Mouse (Mus musculus): ENCODE results near the gene Rpl7l1. TPM values are rescaled to one million over a fixed set of nuclear protein-coding genes. Genes with fewer than 3 reads are reported as not detected.
"Not testable (repeated sequence)": the region's sequence is repeated elsewhere in the genome, so short reads cannot be mapped to it uniquely, and the experiment has no call there.

The Rpl7l1 gene
- polyA plus RNA-seq, 1 experiment from 2014 or later: 114 TPM

DNA sequence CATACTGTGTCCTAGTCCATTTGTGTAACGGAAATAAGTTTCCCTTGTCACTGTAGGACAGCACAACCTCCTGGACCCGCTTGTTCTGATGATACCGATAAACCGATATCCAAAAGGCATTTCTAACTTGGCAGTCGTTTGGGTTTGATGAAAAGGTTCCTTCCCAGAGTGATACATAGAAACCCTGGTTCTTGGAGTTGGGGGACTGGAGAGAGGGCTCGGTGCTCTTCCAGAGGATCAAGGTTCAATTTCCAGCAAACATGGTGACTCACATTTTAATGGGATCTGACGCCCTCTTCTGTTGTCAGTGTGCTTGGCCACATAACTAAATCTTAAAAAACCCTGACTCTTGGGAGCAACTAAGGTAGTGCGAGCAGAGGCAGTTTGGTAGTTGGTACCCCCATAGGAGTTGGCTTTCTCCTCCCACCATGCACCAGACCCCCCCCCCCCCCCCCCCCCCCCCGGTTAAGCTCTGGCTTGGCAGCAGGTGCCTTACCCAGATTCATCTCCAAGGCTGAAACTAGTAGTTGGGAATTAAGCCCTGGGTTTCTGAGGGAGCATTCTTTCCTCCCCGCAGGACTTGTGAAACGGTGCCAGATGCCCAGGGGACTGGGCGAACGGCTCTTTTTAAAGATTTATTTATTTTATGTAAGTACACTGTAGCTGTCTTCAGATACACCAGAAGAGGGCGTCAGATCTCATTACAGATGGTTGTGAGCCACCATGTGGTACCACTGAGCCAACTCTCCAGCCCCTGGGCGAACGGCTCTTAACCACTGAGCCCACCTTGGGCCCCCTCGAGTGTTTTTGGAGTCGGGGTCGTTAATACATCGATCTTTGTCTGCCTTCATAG, 9.0 kb downstream of the Rpl7l1 start:
- Histone ChIP-seq H3K9me3 (no peaks in the 10 kb centered on the region), H3K27ac (replicated peaks) (peak overlapping the region; percentile 90), H3K4me3 (peak overlapping the region; percentile 91), H3K4me2 (replicated peaks) (peak overlapping the region; percentile 92), H3K9ac (replicated peaks) (peak overlapping the region; percentile 79), H3K27me3 (no peaks in the 10 kb centered on the region), H3K4me1 (peaks cover 21% of the 10 kb centered on the region), H3K36me3 (peaks cover 40% of the 10 kb centered on the region)
- WGBS: 4% methylated on average over 19 of the region's 20 CpGs
- no peak for ATAC-seq (replicated peaks)

DNA sequence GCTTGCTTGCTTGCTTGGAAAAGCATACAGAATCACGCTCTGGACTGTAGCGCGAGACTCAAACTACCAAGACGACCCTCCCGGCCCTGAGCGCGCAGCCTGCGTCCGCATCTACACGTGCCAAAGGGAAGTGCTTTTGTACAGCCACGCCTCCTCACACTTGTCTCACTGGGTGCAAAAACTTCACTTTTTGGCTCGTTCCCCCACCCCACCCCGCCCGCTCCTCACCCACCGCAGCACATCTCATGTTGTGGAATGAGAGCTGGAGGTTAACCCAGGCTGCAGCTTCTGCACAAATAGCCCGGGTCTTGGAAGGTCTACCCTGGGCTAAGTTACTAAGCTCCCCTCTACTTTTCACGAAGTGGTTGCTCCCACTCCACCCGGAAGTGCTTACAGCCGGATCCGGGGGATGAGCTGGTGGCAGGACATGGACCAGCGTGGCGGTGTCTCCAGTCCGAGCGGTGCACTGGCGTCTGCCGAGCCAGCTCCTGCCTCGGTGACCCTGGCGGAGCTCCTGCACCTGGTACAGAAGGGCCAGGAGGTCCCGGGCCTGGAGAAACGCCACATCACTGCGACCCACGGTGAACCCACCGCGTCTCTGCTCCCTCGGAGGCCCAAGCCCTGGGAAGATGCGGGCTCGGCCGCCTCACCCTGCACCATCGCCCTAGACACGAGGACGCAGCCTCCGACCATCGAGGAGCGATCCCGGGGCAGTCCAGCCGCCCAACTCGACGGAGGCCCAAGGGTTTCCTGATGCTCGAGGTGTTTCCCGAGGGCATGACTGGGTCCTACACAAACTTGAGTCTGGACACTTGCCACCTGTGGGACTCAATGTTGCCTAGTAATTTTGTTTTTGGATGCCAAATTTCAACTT, 9.8 kb downstream of the Rpl7l1 start, which contains the start of gene 2310039H08Rik:
2310039H08Rik (plus strand) TSS at position 232 of the 874 bp plus-strand sequence.
- under 1% methylated on average over 50 of the region's 50 CpGs for WGBS
- Histone ChIP-seq H3K4me2 (replicated peaks) (peak within 1 kb of the TSS; percentile 92), H3K9me3 (no peaks in the 10 kb centered on the region), H3K9ac (replicated peaks) (peak within 1 kb of the TSS; percentile 79), H3K36me3 (peaks cover 31% of the 10 kb centered on the region), H3K27ac (replicated peaks) (peak within 1 kb of the TSS; percentile 90), H3K4me3 (peak within 1 kb of the TSS; percentile 91), H3K4me1 (peaks cover 21% of the 10 kb centered on the region), H3K27me3 (no peaks in the 10 kb centered on the region)
- peak; percentile 93 for ATAC-seq (replicated peaks)

DNA sequence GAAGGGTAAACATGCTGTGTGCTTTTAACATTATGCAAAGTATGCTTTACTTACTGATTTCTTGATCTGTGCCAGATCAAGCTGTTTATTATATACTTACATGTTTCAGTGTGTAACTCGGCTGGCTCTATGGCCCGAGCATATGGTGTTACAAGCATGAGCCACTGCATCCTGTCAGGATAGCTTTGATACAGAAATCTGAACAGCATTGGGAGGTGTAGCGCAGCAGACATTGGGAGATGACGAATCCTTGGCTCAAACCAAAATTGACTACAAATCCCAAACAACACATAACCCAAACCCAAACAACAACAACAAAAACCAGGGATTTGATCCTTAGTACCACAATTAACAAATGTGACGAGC, 10.5 kb downstream of the Rpl7l1 start:
- H3K36me3 ChIP-seq: peaks cover 25% of the 10 kb centered on the region
- WGBS: 6% methylated on average over 5 of the region's 5 CpGs
- peak; percentile 58 for ATAC-seq (replicated peaks)
- H3K9ac ChIP-seq (replicated peaks): peak overlapping the region; percentile 79
- no peaks in the 10 kb centered on the region for H3K9me3 ChIP-seq
- peak overlapping the region; percentile 90 for H3K27ac ChIP-seq (replicated peaks)
- H3K27me3 ChIP-seq: no peaks in the 10 kb centered on the region
- peak overlapping the region; percentile 92 for H3K4me2 ChIP-seq (replicated peaks)
- H3K4me3 ChIP-seq: peak overlapping the region; percentile 91
- H3K4me1 ChIP-seq: peaks cover 21% of the 10 kb centered on the region

DNA sequence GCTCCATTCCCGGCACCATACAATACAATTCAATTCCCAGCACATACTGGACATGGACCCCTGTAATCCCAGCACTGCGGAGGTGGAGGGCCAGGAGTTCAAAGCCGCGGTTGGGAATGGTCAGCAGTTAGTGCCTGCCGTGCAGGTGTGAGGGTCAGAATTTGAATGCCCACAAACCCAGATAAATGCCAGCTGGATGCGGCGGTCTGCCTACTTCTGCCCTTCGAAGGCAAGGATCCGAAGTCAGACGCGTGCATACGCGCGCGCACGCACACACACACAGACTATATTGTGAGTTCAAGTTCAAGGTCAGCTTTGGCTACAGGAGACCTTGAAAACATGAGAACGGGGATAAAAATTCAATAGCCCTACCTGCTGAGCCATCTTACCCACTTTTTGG, 10.9 kb downstream of the Rpl7l1 start:
- peak overlapping the region; percentile 79 for H3K9ac ChIP-seq (replicated peaks)
- H3K27ac ChIP-seq (replicated peaks): peak overlapping the region; percentile 90
- H3K27me3 ChIP-seq: no peaks in the 10 kb centered on the region
- H3K4me3 ChIP-seq: peak overlapping the region; percentile 91
- peaks cover 21% of the 10 kb centered on the region for H3K4me1 ChIP-seq
- ATAC-seq (replicated peaks): no peak
- H3K9me3 ChIP-seq: no peaks in the 10 kb centered on the region
- 64% methylated on average over 17 of the region's 17 CpGs for WGBS
- peak overlapping the region; percentile 92 for H3K4me2 ChIP-seq (replicated peaks)
- H3K36me3 ChIP-seq: peaks cover 21% of the 10 kb centered on the region

DNA sequence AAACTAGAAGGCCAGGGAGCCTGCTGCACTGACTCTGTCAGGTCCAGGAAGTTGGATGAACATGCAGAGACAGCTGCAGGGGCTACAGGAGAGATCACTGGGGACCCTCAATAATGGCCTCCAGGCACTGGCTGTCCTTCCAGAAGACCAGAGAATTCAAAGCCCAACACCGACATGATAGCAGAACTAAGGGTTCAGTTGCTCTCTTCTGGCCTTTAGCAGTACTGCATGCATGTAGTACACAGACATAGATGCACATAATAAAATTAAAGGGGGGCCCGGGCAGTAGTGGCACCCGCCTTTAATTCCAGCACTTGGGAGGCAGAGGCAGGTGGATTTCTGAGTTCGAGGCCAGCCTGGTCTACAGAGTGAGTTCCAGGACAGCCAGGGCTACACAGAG, 11.4 kb downstream of the Rpl7l1 start:
- H3K9ac ChIP-seq (replicated peaks): no peak overlapping the region
- H3K4me3 ChIP-seq: no peak overlapping the region
- WGBS: 93% methylated on average over 4 of the region's 4 CpGs
- no peaks in the 10 kb centered on the region for H3K9me3 ChIP-seq
- no peaks in the 10 kb centered on the region for H3K27me3 ChIP-seq
- peaks cover 15% of the 10 kb centered on the region for H3K36me3 ChIP-seq
- no peak overlapping the region for H3K27ac ChIP-seq (replicated peaks)
- H3K4me2 ChIP-seq (replicated peaks): no peak overlapping the region
- H3K4me1 ChIP-seq: peaks cover 21% of the 10 kb centered on the region
- ATAC-seq (replicated peaks): no peak

DNA sequence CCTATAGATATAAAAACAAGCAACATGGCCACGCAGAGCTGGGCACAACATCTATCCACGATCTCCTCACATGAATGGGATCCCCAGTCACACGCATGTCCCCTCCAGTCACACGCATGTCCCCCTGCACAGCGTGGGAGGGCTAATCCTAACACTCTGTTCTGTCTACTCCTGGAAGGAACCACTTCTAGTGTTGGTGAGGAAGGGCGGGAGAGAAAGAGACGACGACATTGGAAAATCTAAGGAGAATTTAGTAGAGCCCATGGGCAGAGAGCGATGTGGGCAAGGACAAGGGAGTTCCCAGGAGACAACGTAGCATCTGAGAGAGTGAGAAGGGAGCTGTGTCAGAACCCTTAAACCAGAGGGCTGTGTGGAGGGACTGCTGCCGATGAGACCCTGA, 11.9 kb downstream of the Rpl7l1 start:
- no peak for ATAC-seq (replicated peaks)
- H3K27ac ChIP-seq (replicated peaks): no peak overlapping the region
- peaks cover 10% of the 10 kb centered on the region for H3K36me3 ChIP-seq
- H3K4me2 ChIP-seq (replicated peaks): no peak overlapping the region
- no peak overlapping the region for H3K4me3 ChIP-seq
- H3K9me3 ChIP-seq: no peaks in the 10 kb centered on the region
- WGBS: 89% methylated on average over 11 of the region's 11 CpGs
- H3K27me3 ChIP-seq: no peaks in the 10 kb centered on the region
- H3K9ac ChIP-seq (replicated peaks): no peak overlapping the region
- peaks cover 21% of the 10 kb centered on the region for H3K4me1 ChIP-seq

DNA sequence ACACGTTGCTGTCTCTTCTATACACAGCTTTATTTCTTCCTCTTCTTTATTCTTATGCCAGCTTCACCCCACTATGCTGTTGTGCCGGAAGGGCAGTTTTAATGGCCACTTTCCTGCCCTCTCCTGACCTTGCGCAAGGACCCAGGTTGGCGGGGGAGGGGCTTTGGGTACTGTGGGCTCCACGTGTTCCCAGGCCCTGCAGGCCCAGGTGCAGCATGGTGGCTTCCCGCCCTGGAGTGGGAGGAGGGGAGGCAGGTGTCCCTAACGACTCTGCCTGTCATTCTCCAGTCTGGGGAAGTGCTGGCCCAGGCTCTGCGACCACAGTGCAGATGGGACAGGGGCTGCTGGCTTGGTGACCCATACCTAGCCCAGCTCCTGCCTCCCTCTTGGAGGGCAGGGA, 14.6 kb downstream of the Rpl7l1 start:
- WGBS: 64% methylated on average over 8 of the region's 8 CpGs
- Histone ChIP-seq H3K4me2 (replicated peaks) (no peak overlapping the region), H3K4me3 (no peak overlapping the region), H3K27ac (replicated peaks) (no peak overlapping the region), H3K9me3 (no peaks in the 10 kb centered on the region), H3K36me3 (no peaks in the 10 kb centered on the region), H3K4me1 (peaks cover 7% of the 10 kb centered on the region), H3K27me3 (no peaks in the 10 kb centered on the region), H3K9ac (replicated peaks) (no peak overlapping the region)
- no peak for ATAC-seq (replicated peaks)

DNA sequence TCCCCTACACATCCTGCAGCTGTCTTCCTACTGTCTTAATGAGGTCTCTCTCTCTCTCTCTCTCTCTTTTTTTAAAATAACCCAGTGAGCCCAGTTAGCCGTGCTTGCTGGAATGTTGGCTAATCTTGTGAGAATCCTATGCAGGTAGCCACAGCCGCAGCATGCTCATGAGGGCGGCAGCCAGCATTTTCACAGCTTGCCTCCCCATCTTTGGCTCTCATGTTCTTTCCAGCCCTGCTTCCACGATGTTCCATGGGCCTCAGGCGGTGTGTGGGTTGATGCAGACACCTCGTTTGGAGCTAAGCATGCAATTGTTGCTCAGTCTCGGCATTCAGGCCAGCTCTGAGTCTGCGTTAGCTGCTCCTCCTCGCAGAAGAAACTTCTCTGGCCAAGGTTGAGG, 17.6 kb downstream of the Rpl7l1 start:
- not testable (repeated sequence) for H3K27me3 ChIP-seq; H3K4me3 ChIP-seq; H3K9ac ChIP-seq (replicated peaks); H3K36me3 ChIP-seq; H3K4me2 ChIP-seq (replicated peaks); ATAC-seq (replicated peaks); H3K4me1 ChIP-seq; H3K27ac ChIP-seq (replicated peaks); H3K9me3 ChIP-seq
- WGBS: 68% methylated on average over 9 of the region's 9 CpGs

DNA sequence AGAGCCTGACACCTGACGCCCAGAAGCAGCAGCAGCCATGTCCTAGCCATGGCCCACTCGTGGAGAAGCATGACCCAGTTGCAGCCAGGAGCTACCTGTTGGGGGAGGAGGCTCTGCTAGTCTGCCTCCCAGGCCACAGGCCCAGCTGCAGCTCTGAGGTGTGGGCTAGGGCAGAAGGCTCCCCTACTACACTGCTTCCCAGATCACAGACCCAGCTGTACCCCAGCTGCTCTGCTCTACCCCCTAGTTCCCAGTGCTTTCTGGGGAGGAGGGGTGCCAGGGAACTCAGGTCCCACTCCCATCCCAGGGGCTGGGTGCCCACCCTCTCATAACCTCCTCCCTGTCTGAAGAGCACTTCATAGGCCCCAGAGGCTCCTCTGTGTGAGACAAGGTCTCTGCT, 18.9 kb downstream of the Rpl7l1 start, which contains the start of gene Ptcra:
Ptcra (minus strand) TSS at position 169 of the 400 bp plus-strand sequence.
- H3K4me1 ChIP-seq: no peaks in the 10 kb centered on the region
- H3K27ac ChIP-seq (replicated peaks): no peak within 1 kb of the TSS
- no peak within 1 kb of the TSS for H3K4me2 ChIP-seq (replicated peaks)
- H3K36me3 ChIP-seq: no peaks in the 10 kb centered on the region
- ATAC-seq (replicated peaks): no peak
- H3K9ac ChIP-seq (replicated peaks): no peak within 1 kb of the TSS
- 79% methylated on average over 2 of the region's 2 CpGs for WGBS
- H3K9me3 ChIP-seq: no peaks in the 10 kb centered on the region
- H3K27me3 ChIP-seq: no peaks in the 10 kb centered on the region
- H3K4me3 ChIP-seq: no peak within 1 kb of the TSS

DNA sequence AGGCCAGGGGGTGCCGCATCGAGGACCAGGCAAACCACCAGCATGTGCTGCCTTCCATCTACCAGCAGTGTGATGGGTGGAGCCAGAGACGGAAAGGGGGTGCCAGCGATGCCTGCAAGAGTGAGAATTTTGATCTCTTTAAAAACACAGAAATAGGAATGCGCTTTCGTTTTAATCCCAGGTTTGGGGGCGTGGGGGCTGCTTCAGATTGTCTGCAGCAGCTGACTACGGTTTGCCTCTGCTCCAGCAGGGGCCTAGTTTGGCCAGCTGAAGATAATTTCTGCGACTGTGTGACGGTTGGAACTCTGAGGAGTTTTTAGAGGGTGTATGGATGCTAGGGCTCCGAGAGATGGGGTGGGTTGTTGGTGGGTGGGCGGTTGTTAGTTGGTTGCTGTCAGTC, 23.7 kb downstream of the Rpl7l1 start:
- 87% methylated on average over 12 of the region's 12 CpGs for whole genome bisulfite sequencing
- Histone ChIP-seq H3K4me2 (replicated peaks) (no peak overlapping the region), H3K27me3 (no peaks in the 10 kb centered on the region), H3K4me3 (no peak overlapping the region), H3K36me3 (no peaks in the 10 kb centered on the region), H3K4me1 (no peaks in the 10 kb centered on the region), H3K9me3 (no peaks in the 10 kb centered on the region), H3K9ac (replicated peaks) (no peak overlapping the region), H3K27ac (replicated peaks) (no peak overlapping the region)
- ATAC-seq (replicated peaks): no peak

DNA sequence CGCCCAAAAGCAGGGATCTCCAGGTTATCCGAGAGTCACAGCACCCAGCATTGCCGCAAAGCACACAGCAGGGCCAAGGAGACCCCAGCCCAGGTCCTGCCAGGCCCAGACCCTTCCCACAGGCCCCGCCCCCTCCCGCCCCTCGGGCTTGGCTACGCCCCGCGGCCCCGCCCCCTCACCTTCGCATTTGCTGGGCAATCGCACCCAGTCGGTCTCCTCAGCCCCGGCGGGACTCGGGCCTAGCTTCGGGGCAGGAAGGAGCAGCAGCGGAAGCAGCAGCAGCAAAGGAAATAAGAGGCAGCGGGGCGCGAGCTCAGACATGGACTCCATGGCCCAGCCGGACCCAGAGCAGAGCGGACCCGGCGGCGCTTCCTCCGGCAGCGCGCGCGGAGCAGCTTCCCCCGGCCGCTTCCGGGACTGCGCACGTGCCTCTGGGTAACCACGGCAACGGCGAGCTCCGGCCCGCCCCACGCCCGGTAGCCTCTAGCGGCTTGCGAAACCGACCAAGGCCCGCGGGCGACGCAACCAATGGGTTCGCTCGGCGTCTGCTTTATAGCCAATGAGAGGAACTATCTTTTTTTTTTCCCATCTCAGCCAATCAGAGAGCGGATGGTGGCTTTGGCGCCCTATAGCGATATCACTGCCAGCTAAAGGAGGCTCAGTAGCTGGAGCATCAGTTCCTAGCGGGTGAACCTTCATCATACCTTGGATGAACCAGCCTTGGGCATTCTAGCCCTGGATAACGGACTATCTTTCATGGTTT, 30.5 kb downstream of the Rpl7l1 start, which contains the start of gene Cnpy3:
Cnpy3 (minus strand) TSS at position 421 of the 763 bp plus-strand sequence.
- Histone ChIP-seq H3K4me3 (peak within 1 kb of the TSS; percentile 98), H3K9me3 (no peaks in the 10 kb centered on the region), H3K27me3 (no peaks in the 10 kb centered on the region), H3K36me3 (no peaks in the 10 kb centered on the region), H3K4me2 (replicated peaks) (peak within 1 kb of the TSS; percentile 82), H3K9ac (replicated peaks) (peak within 1 kb of the TSS; percentile 73), H3K27ac (replicated peaks) (peak within 1 kb of the TSS; percentile 91), H3K4me1 (peaks cover 16% of the 10 kb centered on the region)
- WGBS: under 1% methylated on average over 58 of the region's 58 CpGs
- peak; percentile 99 for ATAC-seq (replicated peaks)
